Mouse (Mus musculus) lung, adult 2 months (tissue): ENCODE data around the gene Panx1.

ENCODE experiments used
- CTCF ChIP-seq: fragments of 200-500 bp; IDR thresholded peaks from 2 replicates; pipeline ENCODE4 v1.5.1; 2011; ENCODE audit warnings: mild to moderate bottlenecking, low read length, control low read depth; ENCODE audit not compliant: insufficient read depth
- POLR2A ChIP-seq: fragments of 200-500 bp; IDR thresholded peaks from 2 replicates; pipeline ENCODE4 v1.6.1; 2011; ENCODE audit warnings: low read depth, mild to moderate bottlenecking, control low read depth, low read length, borderline replicate concordance; ENCODE audit errors: extremely low read depth

DNA sequence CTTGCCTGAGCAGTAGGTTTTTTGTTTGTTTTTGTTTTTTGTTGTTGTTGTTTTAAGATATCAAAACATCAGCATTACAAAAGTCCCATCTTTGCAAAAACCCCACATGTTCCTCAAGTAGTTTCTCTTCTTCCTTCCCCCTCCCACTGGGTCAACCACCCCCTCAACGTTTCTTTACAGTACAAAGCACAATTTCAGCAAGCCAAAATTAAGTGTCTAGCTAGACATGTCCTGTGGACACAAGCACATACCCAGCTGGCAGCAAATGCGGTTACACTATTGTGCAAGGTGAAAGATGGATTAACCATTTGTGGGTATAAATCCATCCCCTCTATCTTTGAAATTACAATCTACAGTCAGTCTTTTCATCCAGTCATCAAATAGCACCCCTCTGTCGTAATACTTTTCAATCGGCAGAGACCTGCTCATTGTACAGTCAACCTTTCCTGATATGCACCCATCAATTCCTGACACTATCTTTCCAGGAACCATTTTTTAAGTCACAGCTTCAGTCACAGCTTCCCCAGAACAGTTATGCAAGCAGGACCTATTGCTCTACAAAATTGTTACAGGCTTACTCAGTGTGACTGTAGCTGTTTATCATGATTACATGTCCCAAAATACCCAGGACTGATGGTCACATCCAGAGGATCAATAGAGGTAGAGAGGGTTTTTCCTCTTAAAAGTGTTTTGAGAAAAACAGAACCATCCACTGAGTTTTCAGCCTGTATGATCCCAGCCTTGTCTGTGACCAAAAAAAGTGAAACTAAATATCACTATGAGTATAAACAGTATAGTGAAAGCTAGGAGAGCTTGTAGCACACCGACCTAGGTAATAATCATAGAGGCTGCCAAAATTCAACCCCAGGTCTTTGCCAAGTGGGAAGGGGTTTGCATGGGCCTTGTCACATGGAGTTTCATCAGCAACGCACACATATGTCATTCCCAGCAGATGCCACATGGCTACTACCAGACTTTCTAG lies 70.7 kb downstream of the Panx1 start:
- TF ChIP-seq POLR2A = no peak
- no peak for TF ChIP-seq CTCF
